In the genomic region with DNA sequence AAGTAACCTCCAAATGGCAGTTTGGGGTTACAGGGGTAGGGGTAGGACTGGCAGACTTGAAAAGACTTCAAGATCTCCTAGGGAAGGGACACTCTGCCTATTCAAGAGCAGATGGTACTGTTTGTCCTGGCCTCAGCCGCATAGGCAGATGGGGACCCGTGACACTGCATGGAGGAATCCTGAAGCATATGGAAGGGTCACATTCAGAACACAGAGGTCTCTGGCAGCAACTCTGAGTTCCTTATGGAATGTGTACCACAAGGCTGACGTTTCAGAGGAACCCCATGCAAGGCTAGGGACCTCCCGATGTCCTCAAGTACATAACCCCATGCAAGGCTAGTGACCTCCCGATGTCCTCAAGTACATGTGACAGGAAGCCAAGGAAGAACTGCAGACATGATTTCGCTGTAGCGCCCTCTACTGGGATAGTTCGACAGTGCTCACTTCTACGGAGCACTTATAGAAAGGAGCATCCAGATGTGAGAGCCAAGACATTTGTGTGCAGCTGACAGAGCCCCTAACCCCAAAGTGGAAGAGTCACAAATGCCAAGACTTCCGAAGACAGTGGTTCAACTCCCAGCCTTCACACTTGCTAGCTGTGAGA, we compare ENCODE assay signal across 12 mouse cellular contexts. TPM values are rescaled to one million over a fixed set of nuclear protein-coding genes. Genes with fewer than 3 reads are reported as not detected.
DNase-seq lines count a peak whose midpoint lies in the region; TF ChIP-seq lines count a peak whose summit lies in the region.
"Had no signal": no experiment of that assay in that cellular context is flagged by ENCODE, and none has a peak within 500 bp of the region (broad histone marks: within the 10 kb centered on the region; RNA-seq: fewer than 3 reads in every experiment).

No protein-coding gene starts in this region.

- H3K36me3 ChIP-seq in thymus, adult 2 months (ENCODE audit: control insufficient read depth, insufficient read depth, low read length): no peaks in the 10 kb centered on the region

- H3K4me3 ChIP-seq in thymus, adult 2 months (ENCODE audit: control insufficient read depth, insufficient read depth, low read length): no peak overlapping the region
- H3K4me3 ChIP-seq: forebrain, embryonic 13.5 days had no signal

- DNase-seq in cerebellum, adult 18-20 months: peak; percentile 28 to 56
- no peak for DNase-seq in cerebellum, postnatal 4 days (ENCODE audit: low spot score in 2 of 2)
- DNase-seq in thymus, adult 2 months: peak; percentile 40
- no peak for DNase-seq in thymus, adult 18-20 months
- peak; percentile 48 for DNase-seq in induced T-regulatory cell, adult 2 months (ENCODE audit: low read depth)
- DNase-seq in layer of hippocampus, postnatal 14 days (ENCODE audit: low spot score in 2 of 2): no peak
- no peak for DNase-seq in kidney, adult 8-10 months
- DNase-seq in adrenal gland, postnatal 10 days: no peak

- no peaks in the 10 kb centered on the region for H3K27me3 ChIP-seq in thymus, adult 2 months (ENCODE audit: control insufficient read depth, insufficient read depth, low read length)
- H3K27me3 ChIP-seq: forebrain, embryonic 13.5 days had no signal

- no peak for TF ChIP-seq CTCF in thymus, adult 2 months (IDR thresholded peaks at IDR 0.05; ENCODE audit: borderline replicate concordance, control insufficient read depth, extremely low read depth, insufficient read depth, low read length, poor library complexity)

- H3K4me1 ChIP-seq in thymus, adult 2 months (replicated peaks; ENCODE audit: control insufficient read depth, insufficient read depth, low read length): no peaks in the 10 kb centered on the region
- H3K4me1 ChIP-seq: forebrain, embryonic 13.5 days had no signal

- no peak for TF ChIP-seq POLR2A in thymus, adult 2 months (IDR thresholded peaks at IDR 0.05; ENCODE audit: control insufficient read depth, extremely low read depth, insufficient read depth, low read length, poor library complexity)

- WGBS in thymus, adult 2 months: 80% methylated on average over 10 of the region's 10 CpGs

- no peak overlapping the region for H3K27ac ChIP-seq in thymus, adult 2 months (ENCODE audit: control insufficient read depth, insufficient read depth, low read length)
- H3K27ac ChIP-seq: forebrain, embryonic 13.5 days; kidney, postnatal 0 days had no signal

RNA-seq across cellular contexts. Expression of a gene that starts 7.2 kb away (rescaled TPM):
- 0.46 and 0.92 TPM in 2 replicates for polyA plus RNA-seq in thymus, adult 2 months (2012; rRNA removed)
- 1 to 10 TPM; 7.8 to 9.7 TPM for total RNA-seq in layer of hippocampus, postnatal 14 days (2021)
- total RNA-seq in adrenal gland, postnatal 10 days (2021): 1 to 10 TPM in 1 of 2 experiments, under 1 TPM in 1; 0.69 to 1.5 TPM
- polyA plus RNA-seq: forebrain, embryonic 13.5 days had no signal

RNA-seq across cellular contexts. Expression of a gene that starts 11.8 kb away (rescaled TPM):
- polyA plus RNA-seq in thymus, adult 2 months (2012; rRNA removed): 0.19 TPM in 1 of 2 replicates, not detected in the other
- not detected for total RNA-seq in layer of hippocampus, postnatal 14 days (2021)
- total RNA-seq in adrenal gland, postnatal 10 days (2021): not detected
- polyA plus RNA-seq: forebrain, embryonic 13.5 days; heart, embryonic 16.5 days; kidney, postnatal 0 days; limb, embryonic 14.5 days had no signal

Comparison
In these comparisons a context has a peak if more than half of its experiments do, and no peak if none do; other contexts are left out.
1. DNase-seq: peak in cerebellum, adult 18-20 months (2 of 2), thymus, adult 2 months (single experiment) and induced T-regulatory cell, adult 2 months (single experiment); none in cerebellum, postnatal 4 days (0 of 2), thymus, adult 18-20 months (0 of 2), layer of hippocampus, postnatal 14 days (0 of 2), kidney, adult 8-10 months (0 of 2) and adrenal gland, postnatal 10 days (single experiment).